Mouse (Mus musculus): Measurements from ENCODE around the gene Ankrd49.

Ankrd49 gene

GRCm38 (mm10) chr9:14739498-14740150 is 45.0 kb downstream of the Ankrd49 start:
- 91% methylated on average over 4 of the region's 4 CpGs for WGBS

GRCm38 (mm10) chr9:14730941-14731541 is 53.6 kb downstream of the Ankrd49 start:
- WGBS = 58% methylated on average over 9 of the region's 9 CpGs
